Mouse (Mus musculus): ENCODE results near the gene Nckap5.
"Not testable (repeated sequence)": the region's sequence is repeated elsewhere in the genome, so short reads cannot be mapped to it uniquely, and the experiment has no call there.

Nckap5 gene

DNA sequence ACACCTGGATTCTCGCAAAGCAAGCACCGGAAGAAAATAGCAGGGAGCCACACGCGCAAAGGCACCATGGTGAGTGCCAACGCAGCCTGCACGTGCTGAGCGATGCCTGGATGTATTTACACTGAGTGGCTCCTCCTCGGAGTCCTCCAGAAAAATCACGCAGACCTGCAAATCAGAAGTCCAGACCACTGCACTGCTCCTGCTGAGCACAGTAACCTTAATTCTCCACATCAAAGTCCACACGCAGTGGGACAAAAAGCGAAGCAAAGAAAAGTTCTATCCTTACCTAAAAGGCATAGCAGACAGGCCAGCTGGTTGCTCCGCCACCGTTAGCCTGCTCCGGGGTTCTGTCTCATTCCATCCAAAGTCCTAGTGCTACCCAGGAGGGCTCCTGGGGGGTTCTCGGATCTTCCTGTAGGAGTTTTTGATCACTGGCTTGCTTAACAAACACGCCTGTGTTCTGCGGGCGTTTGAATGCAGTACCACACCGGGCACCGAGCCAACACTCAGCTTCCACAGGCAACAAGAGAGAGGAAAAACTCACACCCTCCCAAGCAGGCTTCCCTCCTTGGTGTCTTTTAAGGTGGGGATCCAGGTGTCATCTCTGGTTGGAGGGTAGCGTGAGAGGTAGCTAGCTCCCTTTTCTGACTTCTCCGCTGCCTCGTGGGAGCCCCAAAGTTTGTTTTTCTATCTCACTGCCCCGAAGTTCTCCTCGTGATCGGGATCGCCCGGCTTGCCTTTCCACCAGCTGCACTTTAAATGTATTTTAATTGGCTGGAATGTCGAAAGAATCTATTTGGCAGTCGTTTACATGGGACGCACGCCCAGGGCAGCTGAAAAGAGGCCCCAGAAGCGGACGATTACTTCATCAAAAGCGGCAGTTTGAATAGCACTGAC, at the start of gene Nckap5:
TSS of gene Nckap5 (minus strand) at position 769 of the 897 bp plus-strand sequence.
- no peak for DNase-seq

DNA sequence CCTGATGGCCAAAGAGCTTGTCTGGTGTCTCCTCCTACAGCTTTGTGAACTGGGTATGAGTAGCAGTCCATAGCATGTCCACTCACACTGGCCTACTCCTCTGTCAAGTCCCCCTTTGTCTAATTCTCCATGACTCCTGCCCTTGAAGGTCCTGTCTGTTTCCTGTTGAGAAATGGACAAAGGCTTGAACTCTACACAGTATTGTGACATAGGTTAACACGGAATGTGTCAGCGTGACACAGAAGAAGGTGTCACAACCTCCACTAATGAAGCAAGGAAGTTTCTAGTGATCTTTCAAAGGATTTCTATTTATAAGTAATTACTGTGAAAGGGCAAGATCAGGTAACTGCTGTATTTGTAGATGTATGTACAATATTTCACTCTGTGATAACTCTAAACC, 46.9 kb upstream of the Nckap5 start:
- DNase-seq: no peak

DNA sequence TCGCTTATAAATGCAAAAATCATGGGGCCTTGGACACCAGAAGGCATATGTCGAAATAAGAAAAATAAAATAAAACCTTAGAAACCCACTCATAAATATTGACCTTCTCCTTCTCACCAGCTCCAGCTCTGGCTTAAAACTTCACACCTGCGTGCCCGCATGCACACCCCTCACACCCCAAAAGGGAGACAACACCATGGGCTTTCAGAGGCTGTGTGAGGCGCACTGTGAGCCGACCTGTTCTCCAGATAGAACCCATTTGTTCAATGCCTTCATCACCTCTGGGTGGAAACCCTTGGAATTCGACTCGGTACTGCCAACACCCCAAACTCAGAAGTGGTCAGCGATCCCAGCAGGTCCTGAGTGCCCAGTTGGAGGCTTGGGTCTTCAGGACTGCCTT, 37.8 kb upstream of the Nckap5 start:
- DNase-seq: no peak

DNA sequence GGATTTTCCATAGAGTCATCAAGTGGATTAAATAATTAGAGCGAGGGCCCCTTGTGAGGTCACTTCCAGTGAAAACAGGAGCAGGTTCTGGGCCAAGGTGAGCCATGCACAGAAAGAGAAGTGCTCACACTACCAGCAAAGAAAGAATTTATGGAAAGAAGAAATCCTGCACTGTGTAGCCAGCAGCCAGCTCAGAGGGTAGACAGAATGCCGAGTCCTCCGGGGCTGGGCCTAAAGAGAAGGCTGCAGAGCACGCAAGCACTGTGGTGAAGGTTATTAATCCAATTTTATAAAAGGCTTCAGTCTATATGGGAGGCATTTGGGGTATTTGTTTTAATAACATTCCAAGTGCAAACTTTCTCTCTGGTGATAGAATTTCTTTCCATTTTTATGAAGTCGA, 37.3 kb upstream of the Nckap5 start:
- DNase-seq: no peak

DNA sequence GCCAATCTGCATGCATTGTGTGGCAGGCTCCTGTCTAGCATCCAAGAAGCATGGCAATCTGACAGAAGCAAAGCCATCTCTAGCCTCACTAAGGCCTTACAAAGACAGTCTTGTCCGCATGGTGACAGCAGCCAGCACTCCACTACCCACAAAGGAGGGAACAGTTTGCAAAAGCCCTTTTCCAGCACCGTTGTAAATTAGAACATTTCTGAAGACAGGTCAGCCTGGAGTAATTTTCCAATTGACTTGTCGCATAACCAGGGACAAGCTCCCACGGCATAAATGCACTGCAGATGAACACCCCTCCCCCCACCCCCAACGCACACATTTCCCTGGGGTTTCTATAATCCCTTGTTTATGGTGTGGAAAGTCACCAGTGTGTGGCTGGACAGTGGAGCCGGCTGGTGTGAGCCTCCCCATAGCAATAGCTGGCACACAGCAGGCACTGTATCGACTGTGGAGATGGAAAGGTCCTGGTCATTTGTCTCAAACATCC, 35.0 kb upstream of the Nckap5 start:
- peak; percentile 37 for DNase-seq

- no peak for DNase-seq
These were observed 31.2 kb upstream of the Nckap5 start for GRCm38 (mm10) chr1:126861816-126862215.

GRCm38 (mm10) chr1:126860537-126860936, 29.9 kb upstream of the Nckap5 start:
- no peak for DNase-seq

GRCm38 (mm10) chr1:126849481-126849880, 18.9 kb upstream of the Nckap5 start:
- DNase-seq: no peak

- DNase-seq: no peak
These were observed 15.7 kb upstream of the Nckap5 start for GRCm38 (mm10) chr1:126846317-126846716.

- no peak for DNase-seq
These were observed 2.3 kb upstream of the Nckap5 start for GRCm38 (mm10) chr1:126832885-126833284.

- no peak for DNase-seq
These were observed 1.6 kb downstream of the Nckap5 start for GRCm38 (mm10) chr1:126829031-126829430.

DNA sequence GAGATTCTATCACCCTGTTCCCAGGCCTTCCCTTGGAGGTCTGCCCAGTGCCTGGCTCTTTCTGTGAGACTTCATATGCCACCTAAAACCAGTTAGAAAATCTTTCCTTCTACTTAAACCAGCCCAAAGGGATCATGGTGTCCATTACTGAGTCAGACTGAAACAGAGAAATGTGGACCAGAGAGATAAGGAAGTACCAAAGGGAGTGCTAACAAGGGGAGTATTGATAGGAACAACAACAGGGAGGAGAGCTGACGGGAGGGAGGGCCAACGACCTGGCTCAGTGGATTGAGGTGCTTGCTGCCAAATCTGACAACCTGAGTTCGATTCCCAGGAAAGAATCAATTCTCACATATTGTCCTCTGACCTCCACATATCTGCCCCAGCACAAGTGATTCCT, 5.8 kb downstream of the Nckap5 start:
- DNase-seq: no peak

GRCm38 (mm10) chr1:126822246-126822645, 8.4 kb downstream of the Nckap5 start:
- DNase-seq: no peak

DNA sequence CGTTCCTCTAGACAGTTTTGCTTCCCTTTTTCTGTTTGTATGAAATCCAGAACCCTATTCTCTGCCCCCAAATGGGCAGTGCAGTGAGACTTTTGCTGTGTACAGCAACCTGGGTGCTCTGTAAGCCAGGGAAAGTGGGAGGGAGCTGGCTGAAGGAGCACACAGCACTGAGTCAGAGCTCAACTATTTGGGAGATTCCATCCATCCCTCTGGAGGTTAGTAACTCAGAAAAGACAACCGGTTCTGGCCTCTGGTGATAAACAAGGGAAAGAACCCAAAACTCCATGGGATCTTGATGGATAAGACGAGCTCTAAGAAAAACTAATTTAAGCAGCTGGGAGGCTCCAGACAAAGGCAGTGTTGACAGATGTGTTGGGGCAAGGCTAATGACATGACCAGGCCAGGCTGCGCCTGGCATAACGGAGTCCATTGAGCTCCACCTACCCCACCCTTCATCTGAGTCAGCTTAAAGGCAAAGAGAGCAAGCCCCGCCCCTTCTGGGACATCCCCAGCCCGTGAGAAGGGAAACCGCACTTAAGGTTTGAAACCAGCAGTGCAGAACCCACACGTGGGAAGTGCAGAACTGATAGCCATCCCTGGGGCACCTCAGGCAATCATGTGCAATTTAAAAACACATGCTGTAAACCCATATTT, 13.1 kb downstream of the Nckap5 start:
- DNase-seq: no peak

- DNase-seq: no peak
These were observed 23.5 kb downstream of the Nckap5 start for GRCm38 (mm10) chr1:126806994-126807611.

- DNase-seq: no peak
These were observed 24.1 kb downstream of the Nckap5 start for GRCm38 (mm10) chr1:126806548-126806947.

GRCm38 (mm10) chr1:126802405-126802804, 28.2 kb downstream of the Nckap5 start:
- DNase-seq: no peak

- DNase-seq: no peak
These were observed 28.9 kb downstream of the Nckap5 start for GRCm38 (mm10) chr1:126801706-126802105.

GRCm38 (mm10) chr1:126799379-126799798, 31.2 kb downstream of the Nckap5 start:
- DNase-seq: no peak

DNA sequence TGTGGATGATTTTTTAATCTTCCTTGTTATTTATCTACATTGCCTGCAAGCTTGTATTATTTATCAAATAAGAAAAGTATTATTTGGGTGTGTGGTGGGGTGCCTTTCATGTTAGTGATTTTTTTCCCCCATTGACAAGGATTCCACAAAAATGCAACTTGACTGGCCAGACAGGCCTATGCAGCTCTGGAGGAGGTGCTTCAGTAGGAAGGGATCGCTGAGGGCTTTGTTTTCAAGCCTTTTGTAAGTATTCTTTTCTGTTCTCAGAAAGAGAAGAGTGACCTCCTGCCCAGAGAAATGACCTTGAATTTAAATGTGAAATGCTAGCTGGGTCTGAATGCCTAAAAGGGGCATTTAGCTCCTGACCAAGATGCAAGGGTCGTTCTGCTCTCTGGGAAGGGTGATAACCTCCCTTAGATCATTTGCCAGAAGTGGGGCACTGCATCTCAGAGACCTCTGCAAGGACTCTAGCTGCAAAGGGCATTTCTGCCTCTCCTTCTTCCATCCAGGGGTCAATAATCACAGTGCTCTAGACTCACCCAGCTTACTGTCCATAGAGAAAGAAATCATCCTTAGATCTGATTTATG, 50.2 kb downstream of the Nckap5 start:
- DNase-seq: not testable (repeated sequence)

DNA sequence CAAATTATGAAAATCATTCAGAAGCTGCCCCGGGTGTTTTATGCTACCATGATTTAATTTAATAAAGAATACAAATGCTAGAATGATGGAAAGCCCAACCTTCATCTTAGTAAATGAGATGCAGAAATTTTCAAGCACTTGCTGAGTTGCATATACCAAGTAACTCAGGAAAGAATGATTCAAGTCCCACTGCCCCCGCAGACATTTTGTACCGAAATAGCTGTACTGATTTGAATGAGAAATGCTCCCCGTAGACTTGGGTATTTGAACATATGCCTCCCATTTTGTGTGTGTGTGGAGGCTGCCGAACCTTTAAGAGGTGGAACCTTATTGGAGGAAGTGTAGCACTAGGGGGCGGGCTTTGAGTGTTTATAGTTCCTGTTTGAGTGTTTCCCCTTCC, 56.7 kb downstream of the Nckap5 start:
- DNase-seq: not testable (repeated sequence)

- no peak for DNase-seq
These were observed 63.6 kb downstream of the Nckap5 start for GRCm38 (mm10) chr1:126766971-126767370.

DNA sequence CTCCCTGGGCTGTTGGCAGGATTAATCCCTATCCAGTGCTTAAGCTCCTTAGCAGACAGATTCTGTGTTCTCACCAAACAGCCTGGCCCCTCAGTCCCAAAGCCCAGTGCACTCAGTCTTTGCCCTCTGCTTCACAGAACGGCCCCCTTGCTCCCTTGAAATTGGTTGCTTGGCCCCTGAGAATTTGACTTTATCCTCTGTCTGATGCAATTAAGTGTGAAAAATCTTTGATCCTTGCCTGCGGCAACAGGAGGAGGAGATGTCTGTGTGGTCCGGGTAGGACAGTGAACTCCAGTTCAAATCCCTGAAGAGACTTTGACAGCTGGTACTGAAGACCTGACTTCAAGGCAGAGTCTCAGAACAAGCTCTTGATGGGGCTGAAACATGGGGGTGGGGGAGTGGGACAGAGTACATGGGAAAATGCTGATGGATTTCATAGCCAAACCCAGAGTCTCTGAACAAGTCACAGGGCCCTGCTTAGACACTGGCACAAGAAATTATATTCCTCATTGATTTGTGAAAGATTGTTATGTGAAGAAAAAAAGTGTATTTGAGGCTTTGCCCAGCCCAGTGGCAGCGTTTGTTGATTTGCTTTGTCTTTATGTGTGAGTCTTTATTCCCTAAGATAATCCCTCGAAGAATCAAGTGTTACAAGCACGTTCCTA, 65.0 kb downstream of the Nckap5 start:
- DNase-seq: no peak
